Mouse (Mus musculus) kidney, postnatal 0 days (tissue): ENCODE results near the gene Zfhx3. TPM values are rescaled to one million over a fixed set of nuclear protein-coding genes. Genes with fewer than 3 reads are reported as not detected.

Source experiments
- ATAC-seq: fragments of 200-750 bp; cut with Nextera tagmentation; replicated peaks from 2 replicates; pipeline ENCODE4 v1.8.0; 2017; ENCODE audit warnings: low read depth, moderate number of reproducible peaks, moderate TSS enrichment, moderate library complexity; ENCODE audit not compliant: low FRiP score
- DNase-seq: peaks from one replicate; pipeline ENCODE4 v3.0.0-alpha.2; 2016; ENCODE audit warnings: low spot score
- H3K27ac ChIP-seq: fragments of 300-500 bp; sonication (generic); 2 replicates; pipeline ENCODE4 v1.5.1; 2014; ENCODE audit warnings: mild to moderate bottlenecking
- H3K27me3 ChIP-seq: fragments of 300-500 bp; sonication (generic); 2 replicates; pipeline ENCODE4 v1.6.1; 2014; ENCODE audit warnings: low read length, mixed read lengths; ENCODE audit not compliant: insufficient read depth
- H3K36me3 ChIP-seq: fragments of 300-500 bp; sonication (generic); 2 replicates; pipeline ENCODE4 v1.6.1; 2014; ENCODE audit warnings: low read length, mixed read lengths; ENCODE audit not compliant: insufficient read depth
- H3K4me1 ChIP-seq: fragments of 300-500 bp; sonication (generic); replicated peaks from 2 replicates; pipeline ENCODE4 v1.6.1; 2014; ENCODE audit warnings: antibody characterized with exemption, low read length, mixed read lengths; ENCODE audit not compliant: insufficient read depth
- H3K4me2 ChIP-seq: fragments of 300-500 bp; sonication (generic); 2 replicates; pipeline ENCODE4 v1.6.1; 2014; ENCODE audit warnings: mild to moderate bottlenecking, low read length, moderate library complexity, mixed read lengths
- H3K4me3 ChIP-seq: fragments of 300-500 bp; sonication (generic); replicated peaks from 2 replicates; pipeline ENCODE4 v1.5.1; 2014; ENCODE audit warnings: low read depth, low read length
- H3K9ac ChIP-seq: fragments of 300-500 bp; sonication (generic); 2 replicates; pipeline ENCODE4 v1.6.1; 2014; ENCODE audit warnings: low read depth, low read length
- H3K9me3 ChIP-seq: fragments of 300-500 bp; sonication (generic); replicated peaks from 2 replicates; pipeline ENCODE4 v1.6.1; 2016; ENCODE audit warnings: low read length, inconsistent platforms, mixed read lengths
- CTCF ChIP-seq: IDR thresholded peaks from 2 replicates; pipeline ENCODE4 v1.5.1; 2016; ENCODE audit warnings: antibody characterized with exemption, low read depth, mild to moderate bottlenecking, moderate library complexity
- WGBS: fragments of 180-500 bp; shearing (Covaris S2); extraction: QIAGEN DNeasy Blood & Tissue Kit; methylation state at CpG from one replicate; pipeline ENCODE4 v1.1.7; 2014; 5-methylcytosine and 5-hydroxymethylcytosine counted together
- polyA plus RNA-seq: library from polyadenylated mRNA; unstranded; fragments of >200 nt; fragmentation: Nextera tagmentation; extraction: Ambion mirVana; gene quantifications from 2 replicates; pipeline ENCODE4 v1.2.1, GENCODE M21; 2015

The Zfhx3 gene
- polyA plus RNA-seq, 1 experiment from 2014 or later, result 5.0 TPM

DNA sequence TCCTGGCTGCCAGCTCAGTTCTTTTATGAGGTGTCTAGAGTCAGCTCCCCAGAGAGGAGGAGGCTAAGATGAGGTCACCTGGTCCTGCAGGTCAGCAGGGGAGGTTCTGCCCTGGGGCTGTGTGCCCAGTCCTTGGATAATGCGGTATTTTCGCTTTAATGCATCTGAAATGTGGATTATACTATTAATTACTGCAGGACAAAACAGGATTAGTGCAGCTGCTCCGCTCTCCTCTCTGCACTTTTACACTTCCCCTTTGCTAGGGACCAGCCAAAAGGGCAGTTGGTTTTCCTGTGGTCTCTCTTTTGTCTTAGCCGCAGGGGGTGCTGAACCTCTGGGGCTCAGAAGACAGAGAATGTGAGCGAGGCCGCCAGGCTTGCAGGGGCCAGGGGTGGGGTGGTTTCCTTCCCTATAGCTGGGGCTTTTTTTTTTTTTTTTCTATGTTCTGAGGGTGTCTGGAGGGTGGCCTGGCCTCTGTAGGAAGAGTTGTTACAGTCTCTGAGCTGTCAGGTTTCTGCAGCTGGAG, 806.5 kb downstream of the Zfhx3 start:
- ATAC-seq (0 out of 2 replicates have a peak, but pooled peaks have one; percentile 40), DNase-seq (no peak)
- 0 out of 2 replicates have a peak overlapping the region, but pooled peaks have one; percentile 23 for H3K4me2 ChIP-seq
- H3K36me3 ChIP-seq, result no peaks in the 10 kb centered on the region
- no peaks in the 10 kb centered on the region for H3K9me3 ChIP-seq
- peak; percentile 9; the same call in 1 of the 2 replicates for TF ChIP-seq CTCF
- H3K4me1 ChIP-seq, result peaks cover 15% of the 10 kb centered on the region
- 0 out of 2 replicates have a peak overlapping the region, but pooled peaks have one; percentile 25 for H3K27ac ChIP-seq
- 27% methylated on average over 6 of the region's 6 CpGs for WGBS
- no peak overlapping the region for H3K4me3 ChIP-seq
- no peaks in the 10 kb centered on the region for H3K27me3 ChIP-seq
- H3K9ac ChIP-seq, result no peak overlapping the region

DNA sequence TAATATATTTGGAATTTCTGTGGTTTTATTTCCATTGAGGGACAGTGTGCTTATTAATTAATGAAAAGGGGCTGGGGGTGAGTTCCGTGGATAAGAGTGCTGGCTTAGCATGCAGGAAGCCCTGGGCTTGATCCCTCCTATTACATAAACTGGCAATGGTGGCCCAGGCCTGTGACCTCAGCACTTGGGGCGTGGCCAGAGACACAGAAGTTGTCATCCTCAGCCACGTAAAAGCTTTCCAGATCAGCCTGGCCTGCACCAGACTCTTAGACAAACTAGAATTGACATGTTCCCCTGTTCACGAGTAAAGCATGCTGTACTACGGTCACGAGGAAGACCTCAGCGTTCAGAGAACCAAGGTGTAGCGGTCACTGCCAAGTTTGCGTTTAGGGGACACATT, 808.4 kb downstream of the Zfhx3 start:
- Histone ChIP-seq H3K4me2 (no peak overlapping the region), H3K27me3 (no peaks in the 10 kb centered on the region), H3K9me3 (no peaks in the 10 kb centered on the region), H3K4me1 (peaks cover 18% of the 10 kb centered on the region), H3K9ac (no peak overlapping the region), H3K27ac (no peak overlapping the region), H3K4me3 (no peak overlapping the region), H3K36me3 (no peaks in the 10 kb centered on the region)
- DNase-seq (no peak), ATAC-seq (no peak)
- TF ChIP-seq CTCF, result no peak
- WGBS, result 91% methylated on average over 9 of the region's 9 CpGs

DNA sequence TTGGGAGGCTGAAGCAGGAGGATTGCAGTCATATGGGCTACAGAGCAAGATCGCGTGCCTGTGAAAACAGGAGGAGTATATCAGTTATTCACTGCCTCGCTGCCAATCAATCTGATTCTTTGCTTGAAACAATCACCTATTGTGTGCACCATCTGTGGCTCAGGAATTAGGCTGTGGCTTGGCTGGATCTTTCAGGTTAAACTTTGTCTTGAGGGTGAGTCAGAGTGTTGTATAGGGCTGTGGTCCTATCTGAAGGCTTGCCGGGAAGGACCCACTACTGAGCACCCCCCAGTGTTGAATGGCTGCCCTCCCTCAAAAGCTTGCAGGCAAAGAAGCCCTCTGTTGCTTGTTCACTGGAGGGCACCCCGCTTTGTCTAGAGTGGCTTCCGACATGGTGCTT, 812.1 kb downstream of the Zfhx3 start:
- peaks cover 10% of the 10 kb centered on the region; the same call in 1 of the 2 replicates for H3K4me1 ChIP-seq
- TF ChIP-seq CTCF, result no peak
- H3K9me3 ChIP-seq, result no peaks in the 10 kb centered on the region
- ATAC-seq, result no peak
- no peak for DNase-seq
- H3K4me2 ChIP-seq, result no peak overlapping the region
- WGBS, result 75% methylated on average over 6 of the region's 6 CpGs
- H3K9ac ChIP-seq, result no peak overlapping the region
- no peaks in the 10 kb centered on the region for H3K27me3 ChIP-seq
- H3K4me3 ChIP-seq, result no peak overlapping the region
- no peak overlapping the region for H3K27ac ChIP-seq
- H3K36me3 ChIP-seq, result no peaks in the 10 kb centered on the region

- H3K9ac ChIP-seq, result no peak overlapping the region
- 60% methylated on average over 19 of the region's 19 CpGs for WGBS
- no peak for DNase-seq
- H3K9me3 ChIP-seq, result no peaks in the 10 kb centered on the region
- TF ChIP-seq CTCF, result no peak
- H3K4me2 ChIP-seq, result no peak overlapping the region
- H3K4me3 ChIP-seq, result no peak overlapping the region
- no peaks in the 10 kb centered on the region for H3K36me3 ChIP-seq
- peak overlapping the region; percentile 33; the same call in 1 of the 2 replicates for H3K27ac ChIP-seq
- no peaks in the 10 kb centered on the region for H3K27me3 ChIP-seq
- no peak for ATAC-seq
- peaks cover 10% of the 10 kb centered on the region; the same call in 1 of the 2 replicates for H3K4me1 ChIP-seq
Observed at GRCm38 (mm10) chr8:108755400-108756325, 813.2 kb downstream of the Zfhx3 start.

DNA sequence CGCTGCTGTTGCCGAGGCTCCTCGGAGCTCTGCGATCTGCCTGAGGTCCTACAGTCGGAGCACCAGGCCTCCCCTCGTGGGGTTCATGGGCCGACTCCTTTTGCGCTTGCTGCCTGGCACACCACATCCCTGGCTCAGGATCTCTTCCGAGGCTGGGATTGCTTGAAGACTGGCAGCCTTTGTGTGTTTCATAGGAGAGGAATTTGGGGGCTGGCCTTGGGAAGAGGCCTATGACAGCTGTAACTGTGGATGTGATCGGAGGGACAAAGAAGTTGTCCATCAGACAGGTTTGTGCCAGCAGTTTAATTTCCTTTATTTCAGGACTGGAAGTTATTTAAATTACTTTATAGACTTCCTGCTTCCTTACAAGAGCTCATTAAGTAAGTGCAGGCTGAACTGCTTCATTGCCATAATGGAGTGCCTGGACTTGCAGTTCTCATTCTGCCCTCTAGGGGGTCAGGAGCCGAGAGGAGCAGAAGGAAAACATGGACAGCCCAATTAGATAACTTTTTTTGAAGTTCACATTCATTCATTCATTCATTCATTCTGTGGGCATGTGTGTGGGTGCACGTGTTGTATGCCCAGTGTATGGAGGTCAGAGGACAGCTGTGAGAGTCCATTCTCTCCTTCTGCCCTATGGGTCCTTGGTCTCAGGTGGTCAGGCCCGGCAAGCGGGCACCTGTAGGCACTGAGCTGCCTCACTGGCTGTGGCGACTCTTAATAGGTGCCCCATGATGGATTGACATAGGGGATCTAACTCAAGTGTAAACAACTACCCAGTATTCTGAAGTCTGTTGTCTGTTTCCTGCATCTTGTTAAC, 817.3 kb downstream of the Zfhx3 start:
- H3K27ac ChIP-seq, result peak overlapping the region; percentile 69
- TF ChIP-seq CTCF, result peak; percentile 79
- no peak overlapping the region for H3K4me3 ChIP-seq
- peaks cover 18% of the 10 kb centered on the region for H3K4me1 ChIP-seq
- H3K27me3 ChIP-seq, result no peaks in the 10 kb centered on the region
- H3K9me3 ChIP-seq, result no peaks in the 10 kb centered on the region
- no peak overlapping the region for H3K9ac ChIP-seq
- ATAC-seq (no peak), DNase-seq (peak; percentile 84)
- WGBS, result 48% methylated on average over 15 of the region's 15 CpGs
- 0 out of 2 replicates have a peak overlapping the region, but pooled peaks have one; percentile 3 for H3K4me2 ChIP-seq
- no peaks in the 10 kb centered on the region for H3K36me3 ChIP-seq

DNA sequence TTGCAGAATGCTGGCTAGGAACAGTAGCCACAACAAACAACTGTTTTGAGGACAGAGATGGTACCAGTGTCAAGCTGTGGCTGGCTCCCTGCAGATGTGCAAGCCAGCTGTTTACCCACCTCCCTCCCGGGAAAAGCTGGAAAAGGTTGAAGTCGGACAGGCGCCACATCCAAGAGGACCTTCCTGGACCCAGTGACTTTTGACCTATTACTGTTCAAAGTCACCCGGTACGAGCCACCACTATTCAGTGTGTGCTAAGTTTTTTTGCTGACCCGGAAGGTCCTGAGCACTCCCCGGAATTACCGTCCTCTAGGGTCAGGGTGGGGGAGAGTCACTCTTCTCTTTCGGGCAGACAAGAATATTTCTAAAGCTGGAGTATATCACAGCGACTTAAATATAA, 818.3 kb downstream of the Zfhx3 start:
- no peaks in the 10 kb centered on the region for H3K9me3 ChIP-seq
- DNase-seq (no peak), ATAC-seq (no peak)
- no peak for TF ChIP-seq CTCF
- H3K4me3 ChIP-seq, result no peak overlapping the region
- H3K36me3 ChIP-seq, result no peaks in the 10 kb centered on the region
- WGBS, result 67% methylated on average over 10 of the region's 10 CpGs
- H3K27ac ChIP-seq, result no peak overlapping the region
- no peak overlapping the region for H3K4me2 ChIP-seq
- peaks cover 22% of the 10 kb centered on the region for H3K4me1 ChIP-seq
- H3K9ac ChIP-seq, result no peak overlapping the region
- H3K27me3 ChIP-seq, result no peaks in the 10 kb centered on the region
